Mouse (Mus musculus) erythroblast, embryonic 14.5 days (primary cell): ENCODE results near the gene Cdk17. TPM values are rescaled to one million over a fixed set of nuclear protein-coding genes. Genes with fewer than 3 reads are reported as not detected.

Experiments
- H3K27me3 ChIP-seq: 2 replicates; pipeline ENCODE4 v1.6.1; 2012; ENCODE audit warnings: inconsistent platforms; ENCODE audit not compliant: control insufficient read depth
- H3K36me3 ChIP-seq: 2 replicates; pipeline ENCODE4 v1.6.1; 2012; ENCODE audit warnings: mild to moderate bottlenecking, inconsistent platforms; ENCODE audit not compliant: control insufficient read depth
- H3K4me1 ChIP-seq: 2 replicates; pipeline ENCODE4 v1.6.1; 2012; ENCODE audit warnings: inconsistent platforms; ENCODE audit not compliant: control insufficient read depth
- H3K4me3 ChIP-seq: replicated peaks from 2 replicates; pipeline ENCODE3; 2012; ENCODE audit warnings: moderate library complexity, mild to moderate bottlenecking, inconsistent platforms
- H3K9me3 ChIP-seq: 2 replicates; pipeline ENCODE4 v1.6.1; 2012; ENCODE audit warnings: low read length, inconsistent platforms, mixed read lengths; ENCODE audit not compliant: control insufficient read depth
- GATA1 ChIP-seq: IDR thresholded peaks from 2 replicates; pipeline ENCODE4 v1.6.1; 2012; ENCODE audit warnings: low read length, inconsistent platforms, mixed read lengths
- TAL1 ChIP-seq: IDR thresholded peaks from 3 replicates; pipeline ENCODE4 v1.6.1; 2012; ENCODE audit warnings: low read length, inconsistent platforms, mixed read lengths
- polyA plus RNA-seq: library from polyadenylated mRNA; stranded (reverse); fragments of >175 nt; gene quantifications from 2 replicates; pipeline ENCODE4 v1.2.3, GENCODE M21; 2012

Gene Cdk17
- polyA plus RNA-seq, 1 experiment, result 0.41 TPM

- Histone ChIP-seq H3K4me3 (no peak overlapping the region), H3K4me1 (no peaks in the 10 kb centered on the region), H3K36me3 (peaks cover 83% of the 10 kb centered on the region), H3K27me3 (no peaks in the 10 kb centered on the region), H3K9me3 (no peaks in the 10 kb centered on the region)
- TF ChIP-seq TAL1 (no peak), GATA1 (no peak)
Measured at GRCm38 (mm10) chr10:93228401-93229007, 67.8 kb downstream of the Cdk17 start.

- no peak overlapping the region for H3K4me3 ChIP-seq
- peaks cover 93% of the 10 kb centered on the region for H3K36me3 ChIP-seq
- no peaks in the 10 kb centered on the region for H3K9me3 ChIP-seq
- H3K4me1 ChIP-seq, result no peaks in the 10 kb centered on the region
- TF ChIP-seq TAL1 (no peak), GATA1 (no peak)
- H3K27me3 ChIP-seq, result no peaks in the 10 kb centered on the region
Measured at GRCm38 (mm10) chr10:93231490-93231889, 70.8 kb downstream of the Cdk17 start.

- H3K4me1 ChIP-seq, result no peaks in the 10 kb centered on the region
- H3K4me3 ChIP-seq, result no peak overlapping the region
- peaks cover 92% of the 10 kb centered on the region for H3K36me3 ChIP-seq
- TF ChIP-seq TAL1, result no peak
- TF ChIP-seq GATA1, result no peak
- no peaks in the 10 kb centered on the region for H3K9me3 ChIP-seq
- H3K27me3 ChIP-seq, result no peaks in the 10 kb centered on the region
Measured at GRCm38 (mm10) chr10:93231893-93232292, 71.2 kb downstream of the Cdk17 start.

GRCm38 (mm10) chr10:93233665-93234194 lies 73.1 kb downstream of the Cdk17 start:
- peaks cover 93% of the 10 kb centered on the region for H3K36me3 ChIP-seq
- no peak for TF ChIP-seq TAL1

GRCm38 (mm10) chr10:93234692-93235091 lies 74.0 kb downstream of the Cdk17 start:
- Histone ChIP-seq H3K4me3 (no peak overlapping the region), H3K36me3 (peaks cover 97% of the 10 kb centered on the region)
- TF ChIP-seq TAL1 (no peak), GATA1 (no peak)

More at GRCm38 (mm10) chr10:93233665-93234194, 73.1 kb downstream of the Cdk17 start:
- H3K9me3 ChIP-seq, result no peaks in the 10 kb centered on the region
- H3K4me3 ChIP-seq, result no peak overlapping the region
- H3K4me1 ChIP-seq, result no peaks in the 10 kb centered on the region
- no peaks in the 10 kb centered on the region for H3K27me3 ChIP-seq

GRCm38 (mm10) chr10:93239201-93239806 lies 78.6 kb downstream of the Cdk17 start:
- Histone ChIP-seq H3K9me3 (no peaks in the 10 kb centered on the region), H3K4me3 (no peak overlapping the region), H3K27me3 (no peaks in the 10 kb centered on the region), H3K4me1 (no peaks in the 10 kb centered on the region), H3K36me3 (peaks cover 92% of the 10 kb centered on the region)
- TF ChIP-seq TAL1, result no peak
- no peak for TF ChIP-seq GATA1

More at GRCm38 (mm10) chr10:93234692-93235091, 74.0 kb downstream of the Cdk17 start:
- Histone ChIP-seq H3K4me1 (no peaks in the 10 kb centered on the region), H3K9me3 (no peaks in the 10 kb centered on the region), H3K27me3 (no peaks in the 10 kb centered on the region)

GRCm38 (mm10) chr10:93242208-93242607 lies 81.5 kb downstream of the Cdk17 start:
- no peaks in the 10 kb centered on the region for H3K27me3 ChIP-seq
- no peak for TF ChIP-seq TAL1
- TF ChIP-seq GATA1, result no peak
- no peak overlapping the region for H3K4me3 ChIP-seq
- H3K36me3 ChIP-seq, result peaks cover 86% of the 10 kb centered on the region
- H3K9me3 ChIP-seq, result no peaks in the 10 kb centered on the region
- H3K4me1 ChIP-seq, result no peaks in the 10 kb centered on the region

GRCm38 (mm10) chr10:93242861-93243260 lies 82.2 kb downstream of the Cdk17 start:
- H3K4me1 ChIP-seq, result no peaks in the 10 kb centered on the region
- no peaks in the 10 kb centered on the region for H3K9me3 ChIP-seq
- H3K36me3 ChIP-seq, result peaks cover 86% of the 10 kb centered on the region
- no peak overlapping the region for H3K4me3 ChIP-seq
- no peaks in the 10 kb centered on the region for H3K27me3 ChIP-seq
- no peak for TF ChIP-seq GATA1
- TF ChIP-seq TAL1, result no peak

GRCm38 (mm10) chr10:93244209-93244705 lies 83.6 kb downstream of the Cdk17 start:
- Histone ChIP-seq H3K4me1 (no peaks in the 10 kb centered on the region), H3K27me3 (no peaks in the 10 kb centered on the region), H3K4me3 (no peak overlapping the region), H3K36me3 (peaks cover 84% of the 10 kb centered on the region), H3K9me3 (no peaks in the 10 kb centered on the region)
- TF ChIP-seq GATA1, result no peak
